Mouse (Mus musculus) CD4-positive helper T cell, adult 2 months (primary cell): ENCODE measurements around the gene Tmem108.

Experiments used
- DNase-seq: peaks from one replicate; pipeline ENCODE4 v3.0.0-alpha.2; 2012; ENCODE audit warnings: low read depth, missing footprints, low spot score

The Tmem108 gene

DNA sequence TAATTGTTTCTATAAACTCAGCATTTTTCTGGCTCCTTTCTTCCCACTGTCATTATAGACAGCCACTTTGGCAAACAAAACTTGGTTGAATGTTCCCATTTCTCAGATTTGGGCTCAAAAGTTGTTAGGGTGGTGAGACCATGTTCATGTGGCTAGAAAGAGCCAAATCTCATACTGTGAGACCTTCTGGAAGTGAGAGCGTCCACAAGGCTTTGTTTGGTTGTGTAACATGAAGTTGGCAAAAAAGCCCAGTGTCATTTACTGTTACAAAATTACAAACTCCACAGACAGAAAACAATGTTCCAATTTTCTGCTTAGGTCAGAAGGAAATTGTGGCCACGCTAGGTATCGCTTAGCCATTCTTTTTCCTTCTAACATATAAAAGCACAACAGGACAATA, 213.0 kb downstream of the Tmem108 start:
- DNase-seq = no peak

DNA sequence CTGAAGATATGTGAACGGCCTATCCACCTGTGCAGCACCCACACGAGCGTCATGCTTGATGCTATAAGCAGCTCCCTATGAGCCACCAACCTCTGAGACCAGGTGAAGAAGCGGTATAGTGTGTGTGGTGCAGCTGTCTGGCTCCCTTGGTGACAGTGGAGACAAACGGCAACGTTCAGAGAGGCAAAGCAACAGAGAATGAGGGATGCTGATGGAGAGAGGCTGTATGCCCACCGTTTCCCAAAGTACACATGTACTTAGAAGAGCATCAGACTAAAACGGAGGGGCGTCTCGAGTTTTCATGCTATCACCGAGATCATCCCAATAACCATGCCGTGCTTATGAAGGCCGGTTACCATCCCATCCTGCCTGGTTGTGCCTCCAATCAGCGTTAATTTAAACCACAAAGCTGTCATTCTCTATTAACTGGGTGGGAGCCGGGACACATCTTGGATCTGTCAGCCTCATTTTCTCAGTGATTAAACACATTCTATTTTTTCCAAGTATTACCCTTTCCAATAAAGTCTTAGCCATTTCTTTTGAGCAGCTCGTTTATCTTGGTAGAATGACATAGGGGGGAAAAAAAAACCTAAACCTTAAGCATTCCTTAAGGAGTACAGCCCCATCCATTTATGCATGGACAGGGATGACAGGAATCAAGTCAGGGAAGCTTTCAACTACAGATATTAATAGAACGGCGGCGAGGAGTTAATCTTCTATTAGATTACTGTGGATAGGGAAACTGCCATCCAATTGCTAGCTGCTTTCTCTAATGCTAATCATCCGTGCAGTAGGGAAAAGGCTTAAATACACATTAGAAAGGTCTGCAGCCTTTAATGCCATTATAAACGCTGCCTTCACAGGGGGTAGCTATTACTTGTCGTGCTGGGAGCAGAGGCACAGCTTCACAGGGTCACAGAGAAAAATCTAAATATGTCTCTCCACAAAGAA, 214.7 kb downstream of the Tmem108 start:
- no peak for DNase-seq

DNA sequence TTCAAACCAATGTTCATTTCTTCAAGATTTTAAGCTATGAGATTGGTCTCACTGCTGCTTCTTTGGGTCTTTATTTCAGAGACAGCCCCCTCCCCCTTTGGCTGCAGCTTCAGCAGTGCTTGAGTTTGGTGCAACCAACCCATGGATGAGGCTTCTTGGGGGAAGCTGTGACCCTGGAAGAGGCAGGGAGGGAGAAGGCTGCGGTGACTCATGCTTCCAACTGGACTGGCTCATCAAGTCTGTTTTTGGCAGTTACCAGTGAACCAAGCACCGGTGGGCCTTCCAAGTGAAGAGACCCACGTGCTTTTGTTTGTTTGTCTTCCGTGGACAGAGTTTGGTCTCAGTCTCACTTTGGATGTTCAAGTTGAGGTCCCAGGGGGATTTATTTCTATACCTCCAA, 215.9 kb downstream of the Tmem108 start:
- no peak for DNase-seq

DNA sequence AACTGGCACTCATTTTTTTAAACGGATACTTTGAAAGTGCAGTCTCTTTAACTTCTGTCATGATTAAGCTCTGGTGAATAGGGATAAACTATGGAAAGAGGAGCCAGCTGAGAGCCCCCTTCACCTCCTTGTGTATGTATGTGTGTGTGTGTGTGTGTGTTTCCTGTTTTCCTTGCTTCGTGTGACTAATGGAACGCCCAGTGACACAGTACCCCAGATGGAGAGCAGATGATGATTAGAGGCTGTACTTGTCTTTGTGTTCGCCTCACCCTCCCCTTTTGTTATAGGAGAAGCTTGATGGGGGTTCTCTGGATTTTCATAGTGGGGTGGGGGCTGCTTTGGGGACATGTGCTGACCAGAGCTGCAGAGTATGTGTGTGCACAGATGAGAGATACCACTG, 216.4 kb downstream of the Tmem108 start:
- no peak for DNase-seq

DNA sequence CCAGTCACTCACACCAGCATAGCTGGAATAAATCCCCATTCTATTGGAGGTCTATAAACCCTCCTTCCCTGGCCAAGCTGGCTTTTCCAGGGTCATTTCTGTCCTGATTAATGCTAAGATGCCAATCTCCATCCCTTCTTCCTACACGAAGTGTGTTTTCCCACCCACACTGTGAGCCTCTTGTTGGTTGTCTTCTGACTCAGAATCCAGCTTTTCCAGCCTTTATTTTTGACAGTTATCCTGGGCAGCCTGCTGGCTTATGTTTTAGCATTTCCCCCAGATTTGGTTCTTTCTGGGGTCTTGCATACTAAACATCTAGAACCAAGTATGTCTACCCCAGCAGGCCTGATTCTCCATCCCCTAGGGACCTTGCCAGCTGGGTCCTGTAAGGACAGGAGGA, 217.0 kb downstream of the Tmem108 start:
- DNase-seq = no peak

DNA sequence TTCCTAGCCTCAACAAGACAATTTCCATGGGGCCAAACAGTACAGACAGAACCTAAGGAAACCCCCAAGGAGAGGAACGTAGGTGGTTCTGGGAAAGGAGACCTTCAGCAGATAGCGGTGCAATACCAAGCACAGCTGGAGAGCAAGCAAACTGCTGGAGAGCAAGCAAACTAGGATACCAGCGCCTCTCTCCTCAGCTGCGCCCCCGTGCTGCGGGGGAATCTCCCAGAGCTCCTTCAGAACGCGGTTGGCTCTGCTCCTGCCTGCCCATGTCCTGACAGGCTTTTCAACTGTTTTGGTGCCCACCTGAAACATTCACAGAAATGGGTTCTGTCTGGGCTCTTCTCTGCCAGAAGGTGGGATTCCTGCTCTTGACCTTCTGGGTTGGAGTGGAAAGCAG, 221.1 kb downstream of the Tmem108 start:
- no peak for DNase-seq

DNA sequence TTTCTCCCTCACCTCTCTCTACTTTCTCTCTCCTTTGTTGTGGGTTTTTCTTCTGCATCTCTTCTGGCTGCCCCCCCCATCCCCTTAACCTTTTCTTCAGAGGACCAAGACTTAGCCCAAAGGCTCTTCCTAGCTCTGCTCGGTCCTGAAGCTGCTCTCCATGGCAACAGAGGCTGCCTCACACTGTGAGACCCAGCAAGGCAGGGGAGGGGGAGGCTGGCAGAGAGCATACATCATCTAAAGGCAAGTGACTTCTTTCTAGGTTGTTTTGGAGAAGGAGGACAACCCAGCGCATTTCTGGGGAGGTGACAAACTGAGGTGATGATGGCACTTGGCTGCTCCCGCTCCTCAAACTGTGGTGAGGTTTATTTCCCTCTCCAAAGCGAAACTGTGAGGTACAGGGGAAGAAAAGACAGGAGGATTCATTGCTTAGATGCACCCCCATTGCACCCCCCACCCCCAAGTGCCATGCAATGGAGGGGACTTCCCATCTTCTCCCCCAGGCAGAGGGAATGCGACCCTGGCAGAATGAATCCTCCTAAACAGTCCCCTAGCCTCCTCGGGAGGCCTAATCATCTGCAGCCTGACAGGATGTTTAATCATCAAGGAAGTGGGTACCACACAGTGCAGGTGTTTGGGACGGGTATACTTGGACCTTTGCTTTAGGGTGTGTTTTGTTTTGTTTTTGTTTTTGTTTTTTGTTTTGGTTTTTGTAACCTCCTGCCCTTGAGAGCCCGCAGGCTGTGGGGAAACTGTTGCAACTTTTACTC, 223.4 kb downstream of the Tmem108 start:
- DNase-seq = no peak

DNA sequence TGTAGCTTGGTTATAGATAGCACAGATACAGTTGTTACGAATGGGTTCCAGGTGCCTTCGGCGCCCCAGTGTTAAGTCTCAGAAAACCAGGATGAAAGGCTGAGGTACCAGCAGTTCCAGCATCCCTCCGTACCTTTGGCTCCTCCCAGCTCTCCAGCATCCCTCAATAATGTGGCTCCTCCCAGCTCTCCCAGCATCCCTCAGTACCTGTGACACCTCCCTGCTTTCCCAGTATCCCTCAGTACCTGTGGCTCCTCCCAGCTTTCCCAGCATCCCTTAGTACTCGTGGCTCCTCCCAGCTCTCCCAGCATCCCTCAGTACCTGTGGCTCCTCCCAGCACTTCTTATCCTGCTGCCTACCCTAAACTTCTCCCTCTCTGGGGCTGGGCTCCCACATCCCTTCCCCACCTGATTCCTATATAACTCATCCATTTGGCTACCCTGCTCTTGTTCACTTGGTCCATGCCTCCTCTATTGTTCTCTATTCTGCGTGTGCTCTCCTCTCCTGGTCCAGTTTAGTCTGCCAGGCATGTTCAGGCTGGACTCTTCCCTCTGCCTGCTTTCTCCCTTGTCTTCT, 225.5 kb downstream of the Tmem108 start:
- DNase-seq = no peak

DNA sequence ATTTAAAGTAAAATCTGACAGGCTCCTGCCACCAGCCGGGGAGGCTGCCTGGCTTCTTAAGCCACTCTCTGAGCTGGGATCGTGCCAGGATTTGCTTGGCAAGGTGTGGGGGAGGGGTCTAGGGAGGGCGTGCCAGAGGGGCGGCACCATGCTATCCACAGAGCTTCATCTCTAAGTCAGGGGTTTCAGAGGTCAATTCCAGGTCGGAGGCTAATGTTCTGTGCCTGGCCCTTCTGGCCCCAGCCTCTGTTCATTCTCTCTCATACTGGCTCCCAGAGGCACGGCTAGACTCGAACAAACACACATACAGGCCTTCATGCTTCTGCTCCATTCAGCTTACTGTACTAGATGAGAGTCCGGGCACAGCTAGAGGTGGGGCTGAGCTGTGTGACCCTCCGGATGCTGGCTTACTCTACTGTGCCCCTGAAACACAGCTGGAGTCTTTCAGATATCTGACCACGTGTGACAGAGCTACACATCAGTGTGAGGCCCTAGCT, 236.5 kb downstream of the Tmem108 start:
- no peak for DNase-seq

DNA sequence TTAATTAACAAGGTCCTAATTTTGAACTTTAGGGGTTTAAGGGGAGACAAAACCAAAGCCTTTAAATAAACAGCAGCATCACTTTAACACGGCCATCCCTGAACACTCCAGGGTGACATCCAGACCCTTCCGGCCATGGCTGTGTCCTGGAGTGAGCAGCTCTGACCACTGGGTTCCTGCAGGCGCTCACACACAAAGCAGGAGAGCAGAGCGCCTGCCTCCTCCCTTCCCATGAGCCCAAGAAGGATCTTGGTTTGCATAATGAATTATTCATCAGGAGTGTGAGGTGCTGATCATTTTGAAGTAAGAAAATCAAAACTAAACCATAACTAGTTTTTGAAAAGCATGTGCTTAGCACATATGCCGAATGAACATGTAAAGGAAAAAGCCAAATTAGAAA, 237.0 kb downstream of the Tmem108 start:
- no peak for DNase-seq

DNA sequence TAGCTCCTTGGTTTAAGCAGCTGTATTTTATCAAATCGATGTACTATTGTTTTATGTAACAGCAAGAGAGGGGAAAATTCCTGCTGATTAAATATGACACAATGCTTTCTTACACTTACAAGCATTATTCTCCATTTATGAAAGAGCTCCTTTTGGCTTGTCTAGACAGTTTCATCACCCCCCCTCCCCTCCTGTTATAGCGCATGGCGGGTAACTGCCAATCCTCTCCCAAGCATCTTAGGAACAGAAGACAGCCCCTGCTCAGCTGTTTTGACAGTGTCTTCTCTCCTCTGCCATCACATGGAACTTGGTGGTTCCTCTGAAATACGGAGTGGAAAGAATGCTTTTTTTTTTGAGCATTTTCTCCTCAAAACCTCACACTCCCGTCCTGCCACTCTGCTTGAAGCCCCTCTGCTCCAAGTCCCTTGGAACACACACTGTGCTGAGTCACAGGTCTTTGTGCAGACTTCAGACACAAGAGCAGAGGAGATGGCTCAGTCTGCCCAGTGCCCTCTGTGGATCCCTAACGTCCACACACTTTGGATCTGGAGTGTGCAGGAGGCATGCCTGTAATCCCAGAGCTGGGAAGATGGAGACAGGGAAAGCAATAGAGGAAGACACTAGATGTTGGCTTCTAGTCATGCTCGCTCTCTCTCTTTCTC, 237.8 kb downstream of the Tmem108 start:
- no peak for DNase-seq

DNA sequence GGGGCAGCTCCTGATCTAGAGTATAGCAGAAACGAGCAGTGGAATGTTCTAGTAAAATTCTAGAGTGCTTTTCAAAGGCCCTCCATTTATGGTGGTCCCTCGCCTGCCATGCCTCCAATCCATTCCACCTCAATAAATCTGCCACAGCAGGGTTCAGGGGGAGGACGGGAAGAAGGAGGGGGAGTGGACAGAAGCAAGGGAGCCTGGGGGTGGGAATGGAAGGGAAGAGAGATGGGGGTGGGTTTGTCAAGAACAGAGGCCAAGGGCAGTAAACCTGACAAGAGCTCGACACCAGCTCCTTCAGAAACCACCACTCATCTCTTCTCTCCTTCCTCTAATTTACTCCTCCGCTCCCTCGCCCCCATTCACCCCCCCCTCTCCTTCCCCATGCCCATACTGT, 238.6 kb downstream of the Tmem108 start:
- DNase-seq = no peak

DNA sequence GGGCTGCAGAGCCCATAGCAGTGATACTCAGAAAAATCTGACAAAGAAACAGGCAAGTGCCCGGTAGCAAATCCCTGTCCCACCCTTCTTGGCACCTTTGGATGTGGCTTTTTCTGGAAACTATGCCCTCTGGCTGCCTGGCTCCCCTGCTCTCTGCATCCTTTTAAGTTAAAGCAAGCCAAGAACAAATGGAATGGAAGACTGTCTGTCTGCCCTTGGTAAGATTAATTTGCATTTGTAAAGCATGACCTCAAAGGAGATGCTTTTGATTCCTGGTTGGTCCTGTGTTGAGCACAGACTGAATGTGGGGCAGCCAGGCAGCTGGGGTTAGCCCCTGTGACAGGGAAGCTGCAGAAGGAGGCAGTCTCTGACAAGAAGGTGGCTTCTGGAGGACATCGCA, 247.8 kb downstream of the Tmem108 start:
- DNase-seq = no peak

DNA sequence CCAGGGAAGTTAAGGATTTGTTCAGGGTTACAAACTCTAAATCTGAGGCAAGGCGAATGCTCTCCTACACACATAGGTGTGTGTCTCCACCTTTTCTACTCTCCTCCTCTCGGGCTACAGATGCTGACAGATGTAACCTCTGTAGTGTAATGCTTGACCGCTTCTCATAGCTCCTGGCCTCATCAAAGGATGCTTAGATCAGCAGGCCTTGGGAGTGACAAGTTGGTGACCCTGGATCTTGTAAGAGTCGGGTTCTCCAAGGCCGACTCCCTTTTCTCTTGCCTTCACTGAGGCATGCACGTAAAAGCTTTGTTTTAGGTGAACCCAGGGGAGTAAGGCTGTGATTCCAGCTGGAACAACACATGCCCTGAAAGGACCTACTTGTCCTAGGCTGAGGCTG, 249.4 kb downstream of the Tmem108 start:
- no peak for DNase-seq

DNA sequence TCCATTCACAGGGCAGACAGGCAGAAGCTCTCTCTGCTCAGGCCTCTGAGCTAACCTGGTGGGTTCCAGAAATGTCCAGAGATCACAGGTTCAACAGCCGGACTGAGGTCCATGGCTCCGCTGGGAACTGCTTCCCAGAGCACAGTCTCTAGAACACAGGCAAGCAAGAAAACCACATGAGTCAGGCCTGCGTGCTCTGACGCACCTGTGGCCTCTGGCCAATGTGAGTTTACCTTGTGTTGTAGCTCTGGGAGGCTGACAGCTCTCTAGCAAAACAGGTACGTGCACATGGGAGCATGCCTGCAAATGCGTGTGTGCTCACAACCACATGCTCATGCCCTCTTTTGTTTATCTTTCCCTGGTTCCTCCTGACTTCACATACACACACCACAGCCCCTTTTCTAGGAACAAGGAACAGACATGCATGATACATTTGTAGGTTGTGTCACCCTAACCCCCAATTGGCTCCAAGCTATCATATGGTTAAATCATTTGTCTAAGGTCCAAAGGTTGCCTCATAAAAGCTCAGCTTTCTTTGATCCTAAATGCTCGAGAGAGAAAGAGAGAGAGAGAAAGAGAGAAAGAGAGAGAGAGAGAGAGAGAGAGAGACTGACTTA, 254.6 kb downstream of the Tmem108 start:
- no peak for DNase-seq

DNA sequence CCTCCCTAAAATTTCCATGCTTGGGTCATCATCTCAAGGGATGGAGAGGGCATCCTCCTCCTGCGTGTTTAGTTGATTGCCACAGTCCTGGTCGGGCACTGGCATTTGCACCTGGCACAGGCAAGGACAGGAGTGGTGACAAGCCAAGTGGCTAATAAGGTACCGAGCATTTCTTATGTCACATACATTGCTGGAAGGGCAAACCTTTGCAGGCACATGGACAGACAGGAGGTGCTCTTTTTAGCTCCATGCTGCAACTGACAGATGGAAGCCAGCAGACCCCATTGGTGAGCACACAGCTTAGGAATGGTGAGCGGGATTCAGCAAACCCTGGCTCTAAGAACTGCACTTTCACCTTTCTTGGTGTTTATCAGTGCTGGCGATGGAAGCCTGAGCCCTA, 256.6 kb downstream of the Tmem108 start:
- DNase-seq = no peak

DNA sequence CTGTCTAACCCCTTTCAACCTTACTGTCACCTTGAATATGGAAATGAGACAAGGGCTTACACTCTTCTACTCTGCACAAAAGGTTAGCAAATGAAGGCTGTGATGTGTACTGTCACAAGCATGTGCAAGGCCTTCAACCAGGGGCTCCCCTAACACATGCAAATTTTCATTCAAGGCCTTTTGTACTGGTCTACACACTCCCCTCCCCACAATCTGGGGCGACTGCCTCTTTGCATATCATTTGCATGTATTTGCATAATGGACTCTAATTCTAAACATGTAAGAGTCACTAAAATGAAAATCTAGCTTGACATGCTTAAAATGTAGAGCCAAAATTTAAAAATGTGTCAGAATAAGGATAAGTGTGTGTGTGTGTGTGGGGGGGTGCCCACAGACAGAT, 257.0 kb downstream of the Tmem108 start:
- no peak for DNase-seq

DNA sequence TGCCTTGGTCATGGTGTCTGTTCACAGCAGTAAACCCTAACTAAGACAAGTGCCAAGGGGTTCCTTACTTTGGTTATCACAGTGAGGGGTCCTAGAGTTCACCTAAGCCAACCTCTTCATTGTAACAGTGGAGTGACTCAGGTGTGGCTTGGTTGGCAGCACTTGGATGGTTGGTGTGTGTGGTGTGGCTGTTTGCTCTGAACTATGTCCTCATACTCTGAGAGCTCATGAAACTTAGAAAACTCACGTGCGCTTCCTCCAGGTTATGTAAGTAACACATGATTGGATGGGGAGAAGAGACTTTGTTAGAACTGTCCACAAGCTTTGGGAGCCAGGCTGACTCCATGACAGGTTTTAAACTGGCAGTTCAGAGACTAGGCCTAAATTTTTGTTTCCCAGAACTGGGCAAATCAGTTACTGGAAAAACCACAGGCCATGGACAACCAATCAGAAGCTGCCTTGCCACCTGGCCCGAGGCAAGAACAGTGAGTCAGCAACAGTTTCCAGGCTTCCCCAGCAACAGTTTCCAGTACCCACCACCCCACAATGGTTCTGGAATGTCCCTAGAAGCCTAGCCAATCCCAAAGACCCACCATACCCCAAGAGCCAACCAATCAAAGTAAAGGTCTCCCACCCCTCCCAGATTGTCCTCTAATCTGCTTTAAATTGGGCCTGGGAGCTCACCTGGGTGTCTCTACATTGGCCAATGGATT, 257.9 kb downstream of the Tmem108 start:
- DNase-seq = no peak

DNA sequence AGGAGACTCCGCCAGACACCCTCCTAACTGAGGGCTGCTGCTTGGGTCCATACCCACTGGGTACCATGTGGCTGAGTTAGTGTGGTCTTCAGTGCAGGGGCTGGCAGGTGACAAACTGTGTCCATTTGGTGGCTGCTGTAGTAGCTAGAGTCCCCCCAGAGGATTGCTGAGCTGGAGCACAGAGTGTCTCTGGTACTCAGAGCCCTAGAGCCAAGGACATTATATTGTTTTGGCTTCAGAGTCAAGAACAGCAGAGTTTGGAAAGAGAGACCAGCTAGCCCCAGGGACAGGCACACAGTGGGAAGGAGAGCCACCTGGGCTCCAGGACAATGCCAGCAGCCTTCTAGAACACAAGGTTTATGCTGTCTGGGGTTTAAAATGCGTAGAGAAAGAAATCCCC, 259.0 kb downstream of the Tmem108 start:
- DNase-seq = no peak

DNA sequence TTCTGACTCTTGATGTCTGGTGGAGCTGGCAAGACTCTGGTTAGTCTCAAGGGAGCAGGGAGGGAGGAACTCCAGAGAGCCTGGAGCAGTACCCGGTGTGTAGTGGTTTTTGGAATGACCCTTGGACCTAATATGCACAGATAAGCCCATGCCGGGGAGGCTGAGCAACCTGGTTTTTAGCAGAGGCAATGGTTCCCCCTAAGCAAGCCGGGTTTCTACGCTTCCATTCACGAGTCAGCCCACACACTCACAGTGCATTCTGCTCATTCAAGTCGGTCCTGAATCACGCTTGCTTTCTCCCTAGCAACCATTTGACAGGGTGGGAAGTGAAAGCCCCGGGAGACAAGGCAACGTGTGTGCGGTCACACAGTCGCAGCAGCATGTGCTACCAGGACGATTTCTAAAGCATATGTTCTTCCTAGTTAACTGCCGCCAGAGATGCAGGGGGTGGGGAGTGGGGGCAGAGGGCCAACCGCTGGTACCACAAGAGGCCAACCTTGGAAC, 259.7 kb downstream of the Tmem108 start:
- no peak for DNase-seq

DNA sequence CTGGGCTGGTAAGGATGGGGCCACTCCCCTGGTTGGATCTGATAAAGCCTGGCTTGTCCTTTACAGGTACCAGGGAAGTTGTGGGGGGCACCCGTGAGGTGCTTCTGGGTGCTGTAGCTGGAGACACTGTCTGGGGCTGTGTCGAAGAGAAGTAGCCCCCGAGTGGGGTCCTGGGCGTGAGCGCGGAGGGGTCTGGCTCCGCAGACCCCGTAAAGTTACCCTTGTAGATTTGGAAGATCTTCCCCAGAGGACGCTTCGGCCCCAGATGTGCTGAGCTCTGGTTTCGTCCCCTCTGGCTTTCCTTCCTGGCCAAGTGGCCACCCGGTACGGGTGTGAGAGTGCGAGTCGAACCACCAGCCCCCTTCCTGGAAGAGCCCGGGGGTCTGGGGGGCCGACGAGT, 262.3 kb downstream of the Tmem108 start:
- DNase-seq = no peak
